Mouse (Mus musculus) spleen, adult 2 months (tissue): Measurements from ENCODE around the gene Flot2.
A peak's percentile ranks its signal among the peaks of the same experiment; 100 is the strongest.

Experiments
- CTCF ChIP-seq: fragments of 200-500 bp; IDR thresholded peaks from 2 replicates; pipeline ENCODE4 v1.5.1; 2011; ENCODE audit warnings: mild to moderate bottlenecking, inconsistent platforms; ENCODE audit not compliant: insufficient read depth, insufficient read length, insufficient replicate concordance; ENCODE audit errors: extremely low read depth
- POLR2A ChIP-seq: fragments of 200-500 bp; IDR thresholded peaks from 2 replicates; pipeline ENCODE4 v1.6.1; 2011; ENCODE audit warnings: low read depth, low read length, inconsistent platforms

DNA sequence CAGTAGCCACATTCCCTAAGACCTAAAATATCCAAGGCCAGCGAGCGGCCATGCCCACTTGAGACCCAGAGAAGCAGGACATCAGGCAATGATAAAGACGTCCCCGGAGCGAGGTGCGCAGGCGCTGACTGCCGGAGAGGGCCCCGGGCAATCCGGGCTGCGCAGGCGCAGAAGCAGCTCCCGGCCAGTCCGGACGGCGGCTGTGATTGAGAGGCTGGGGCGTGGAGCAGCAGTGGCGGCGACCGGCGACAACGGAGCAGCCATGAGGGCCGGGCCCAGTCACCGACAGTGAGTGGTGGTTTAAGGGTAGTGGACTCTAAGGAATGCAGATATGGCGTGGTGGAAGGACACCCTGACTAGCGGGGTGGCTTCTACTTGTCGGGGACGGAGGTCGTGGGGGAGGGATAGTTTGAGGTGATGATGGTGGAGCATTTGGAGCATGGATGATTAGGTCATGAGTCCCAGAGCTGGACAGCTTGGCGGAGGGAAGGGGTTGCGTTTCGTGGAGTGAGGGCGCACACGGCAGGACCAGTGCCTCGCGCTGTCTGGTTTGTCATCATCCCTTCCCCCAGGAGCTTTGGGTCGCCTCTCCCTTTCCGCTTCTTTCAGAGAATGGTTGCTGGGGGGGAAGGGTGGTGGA is 56.9 kb downstream of the Flot2 start, which contains the start of gene Fam222b:
- TF ChIP-seq CTCF (no peak), POLR2A (peak; percentile 68)
